Mouse (Mus musculus) liver, embryonic 14.5 days (tissue): ENCODE measurements around the gene Dnajc24. TPM values are rescaled to one million over a fixed set of nuclear protein-coding genes. Genes with fewer than 3 reads are reported as not detected.

Experiments used
- ATAC-seq: fragments of 200-750 bp; cut with Nextera tagmentation; 2 replicates; pipeline ENCODE4 v1.8.0; 2017; ENCODE audit warnings: moderate number of reproducible peaks, mild to moderate bottlenecking, moderate library complexity; ENCODE audit not compliant: insufficient read depth
- DNase-seq, 3 experiments: peaks; one replicate each; pipeline ENCODE4 v3.0.0-alpha.2; 2012 to 2013; ENCODE audit warnings: low read depth in 3 of 3, low spot score in 3 of 3
- H3K27ac ChIP-seq: fragments of 300-500 bp; sonication (generic); 2 replicates; pipeline ENCODE4 v1.5.1; 2014; ENCODE audit warnings: moderate library complexity, mild to moderate bottlenecking, control low read depth, inconsistent platforms
- H3K27me3 ChIP-seq: fragments of 300-500 bp; sonication (generic); 2 replicates; pipeline ENCODE4 v1.6.1; 2014; ENCODE audit warnings: mild to moderate bottlenecking, low read length, moderate library complexity; ENCODE audit not compliant: control insufficient read depth, insufficient read depth
- H3K36me3 ChIP-seq: fragments of 300-500 bp; sonication (generic); replicated peaks from 2 replicates; pipeline ENCODE4 v1.6.1; 2014; ENCODE audit warnings: low read depth; ENCODE audit not compliant: control insufficient read depth, insufficient read depth
- H3K4me1 ChIP-seq, 2 experiments: fragments of 200-500 bp in 1 of 2; fragments of 300-500 bp in 1 of 2; sonication (generic) in 1 of 2; replicated peaks; 2 replicates each; pipeline ENCODE4 v1.6.1; 2012 to 2014; ENCODE audit warnings: antibody characterized with exemption in 1 of 2, inconsistent platforms in 1 of 2, low read length in 1 of 2; ENCODE audit not compliant: control insufficient read depth in 2 of 2, insufficient read depth in 2 of 2
- H3K4me2 ChIP-seq: fragments of 300-500 bp; sonication (generic); 2 replicates; pipeline ENCODE4 v1.6.1; 2014; ENCODE audit warnings: low read depth, mild to moderate bottlenecking, control low read depth, moderate library complexity
- H3K4me3 ChIP-seq, 2 experiments: fragments of 200-500 bp in 1 of 2; fragments of 300-500 bp in 1 of 2; sonication (generic) in 1 of 2; 2 replicates each; pipeline ENCODE4 v1.5.1; 2012 to 2014; ENCODE audit warnings: low read depth in 2 of 2, low read length in 2 of 2, mild to moderate bottlenecking in 2 of 2, control low read depth in 1 of 2, inconsistent platforms in 1 of 2, moderate library complexity in 1 of 2; ENCODE audit not compliant: insufficient read depth in 1 of 2
- H3K9ac ChIP-seq: fragments of 300-500 bp; sonication (generic); replicated peaks from 2 replicates; pipeline ENCODE4 v1.6.1; 2014; ENCODE audit warnings: mild to moderate bottlenecking, control low read depth, moderate library complexity
- H3K9me3 ChIP-seq: fragments of 300-500 bp; sonication (generic); 2 replicates; pipeline ENCODE4 v1.6.1; 2016; ENCODE audit warnings: low read length, mixed read lengths; ENCODE audit not compliant: control insufficient read depth
- CTCF ChIP-seq: IDR thresholded peaks from 2 replicates; pipeline ENCODE4 v1.5.1; 2016; ENCODE audit warnings: antibody characterized with exemption, low read depth, control low read depth
- EP300 ChIP-seq: IDR thresholded peaks from 2 replicates; pipeline ENCODE4 v1.6.1; 2016; ENCODE audit warnings: antibody characterized with exemption, low read depth
- WGBS: fragments of 180-500 bp; shearing (Covaris S2); extraction: QIAGEN DNeasy Blood & Tissue Kit; methylation state at CpG from one replicate; pipeline ENCODE4 v1.1.7; 2014; ENCODE audit not compliant: insufficient replicate concordance; 5-methylcytosine and 5-hydroxymethylcytosine counted together
- microRNA-seq: library from miRNA; unstranded; fragments of <30 nt; microRNA quantifications from one replicate; pipeline ENCODE4, GENCODE M21; 2016
- polyA plus RNA-seq, 2 experiments: library from polyadenylated mRNA; depleted of rRNA in 1 of 2; stranded (reverse) in 1 of 2; unstranded in 1 of 2; fragments of >200 nt; fragmentation: Nextera tagmentation in 1 of 2; extraction: Ambion mirVana in 1 of 2; gene quantifications; 2 replicates each; pipeline versions ENCODE4 v1.2.1 to v1.2.3; 2012 to 2014

Dnajc24 gene
- polyA plus RNA-seq, 2 experiments, result 12.8 to 18.8 TPM

DNA sequence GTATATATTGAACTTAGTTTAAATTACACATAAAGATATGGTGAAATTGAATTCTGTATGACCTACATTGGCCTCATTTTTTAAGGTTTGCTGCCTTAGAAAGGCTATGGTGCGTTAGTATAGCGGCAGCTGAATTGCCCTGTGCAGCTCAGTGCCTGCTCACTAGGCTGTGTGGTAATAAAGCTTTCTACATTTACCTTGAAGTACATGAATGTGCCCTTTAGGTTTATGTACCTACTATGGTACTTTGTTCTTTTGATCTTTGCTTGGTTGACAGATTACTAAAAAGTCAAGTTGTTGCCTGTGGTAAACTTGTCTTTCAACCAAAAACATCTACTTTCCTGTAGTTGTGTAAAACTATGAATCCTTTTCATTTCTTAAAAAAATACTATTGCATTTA, 53.2 kb downstream of the Dnajc24 start:
- no peak for ATAC-seq
- H3K36me3 ChIP-seq, result no peaks in the 10 kb centered on the region
- peaks cover 0 to 5% of the 10 kb centered on the region in 2 experiments for H3K4me1 ChIP-seq
- no peak overlapping the region for H3K27ac ChIP-seq
- H3K9me3 ChIP-seq, result no peaks in the 10 kb centered on the region
- H3K27me3 ChIP-seq, result no peaks in the 10 kb centered on the region
- H3K4me2 ChIP-seq, result no peak overlapping the region
- 91% methylated on average over 2 of the region's 2 CpGs for whole genome bisulfite sequencing
- no peak overlapping the region for H3K9ac ChIP-seq
- DNase-seq, result no peak
- no peak overlapping the region for H3K4me3 ChIP-seq
- TF ChIP-seq CTCF (no peak), EP300 (no peak)

GRCm38 (mm10) chr2:105917623-105918346, 85.6 kb downstream of the Dnajc24 start:
- H3K9ac ChIP-seq, result no peak overlapping the region
- 77% methylated on average over 5 of the region's 5 CpGs for WGBS

More at GRCm38 (mm10) chr2:105917623-105918346, 85.6 kb downstream of the Dnajc24 start:
- Histone ChIP-seq H3K4me2 (no peak overlapping the region), H3K4me3 (no peak overlapping the region), H3K27ac (no peak overlapping the region), H3K36me3 (no peaks in the 10 kb centered on the region), H3K9me3 (no peaks in the 10 kb centered on the region), H3K27me3 (no peaks in the 10 kb centered on the region), H3K4me1 (no peaks in the 10 kb centered on the region)
- TF ChIP-seq CTCF (no peak), EP300 (no peak)
- DNase-seq (no peak), ATAC-seq (no peak)

Small RNA genes within 50 kb of the gene (microRNA-seq; reads per million reads assigned to microRNA genes)
- gene Gm22002, result not detected

Other genes starting within 250 kb of the Dnajc24 start
- 2.8 and 5.3 TPM in 2 replicates for gene Elp4, start 99.0 kb downstream of the Dnajc24 start, polyA plus RNA-seq (2012; rRNA removed)
- 11.8 and 15.7 TPM in 2 replicates for gene Elp4, start 99.0 kb downstream of the Dnajc24 start, polyA plus RNA-seq (2014; fragmentation: Nextera tagmentation; extraction: Ambion mirVana)
- gene Immp1l, start 98.9 kb downstream of the Dnajc24 start, polyA plus RNA-seq (2012; rRNA removed), result 19.9 and 21.0 TPM in 2 replicates
- gene Immp1l, start 98.9 kb downstream of the Dnajc24 start, polyA plus RNA-seq (2014; fragmentation: Nextera tagmentation; extraction: Ambion mirVana), result 75.1 and 77.7 TPM in 2 replicates